Mouse (Mus musculus) forebrain, embryonic 13.5 days (tissue): ENCODE data around the gene Runx2. TPM values are rescaled to one million over a fixed set of nuclear protein-coding genes. Genes with fewer than 3 reads are reported as not detected.
A peak's percentile ranks its signal among the peaks of the same experiment; 100 is the strongest.

Experiments
- ATAC-seq: fragments of 200-750 bp; cut with Nextera tagmentation; 2 replicates; pipeline ENCODE4 v1.8.0; 2017
- H3K27ac ChIP-seq: fragments of 300-500 bp; sonication (generic); 2 replicates; pipeline ENCODE4 v1.5.1; 2015; ENCODE audit warnings: inconsistent platforms, mild to moderate bottlenecking, moderate library complexity
- H3K27me3 ChIP-seq: fragments of 300-500 bp; sonication (generic); 2 replicates; pipeline ENCODE4 v1.6.1; 2015; ENCODE audit warnings: mild to moderate bottlenecking, inconsistent platforms
- H3K36me3 ChIP-seq: fragments of 300-500 bp; sonication (generic); 2 replicates; pipeline ENCODE4 v1.6.1; 2015; ENCODE audit warnings: mild to moderate bottlenecking, inconsistent platforms; ENCODE audit not compliant: poor library complexity, severe bottlenecking
- H3K4me1 ChIP-seq: fragments of 300-500 bp; sonication (generic); 2 replicates; pipeline ENCODE4 v1.6.1; 2015; ENCODE audit warnings: inconsistent platforms
- H3K4me2 ChIP-seq: fragments of 300-500 bp; sonication (generic); 2 replicates; pipeline ENCODE4 v1.6.1; 2015; ENCODE audit warnings: inconsistent platforms, mild to moderate bottlenecking, moderate library complexity
- H3K4me3 ChIP-seq: fragments of 300-500 bp; sonication (generic); 2 replicates; pipeline ENCODE4 v1.5.1; 2015; ENCODE audit warnings: mild to moderate bottlenecking, inconsistent platforms
- H3K9ac ChIP-seq: fragments of 300-500 bp; sonication (generic); 2 replicates; pipeline ENCODE4 v1.6.1; 2015; ENCODE audit warnings: mild to moderate bottlenecking, inconsistent platforms
- H3K9me3 ChIP-seq: fragments of 300-500 bp; sonication (generic); replicated peaks from 2 replicates; pipeline ENCODE4 v1.6.1; 2016; ENCODE audit warnings: inconsistent platforms
- WGBS: fragments of 180-500 bp; shearing (Covaris S2); methylation state at CpG from one replicate; pipeline ENCODE4 v1.1.7; 2015; 5-methylcytosine and 5-hydroxymethylcytosine counted together
- polyA plus RNA-seq: library from polyadenylated mRNA; unstranded; fragments of >200 nt; fragmentation: Nextera tagmentation; extraction: Ambion mirVana; gene quantifications from 2 replicates; pipeline ENCODE4 v1.2.1, GENCODE M21; 2015

Runx2 gene
- polyA plus RNA-seq, 1 experiment from 2014 or later = 0.18 TPM

DNA sequence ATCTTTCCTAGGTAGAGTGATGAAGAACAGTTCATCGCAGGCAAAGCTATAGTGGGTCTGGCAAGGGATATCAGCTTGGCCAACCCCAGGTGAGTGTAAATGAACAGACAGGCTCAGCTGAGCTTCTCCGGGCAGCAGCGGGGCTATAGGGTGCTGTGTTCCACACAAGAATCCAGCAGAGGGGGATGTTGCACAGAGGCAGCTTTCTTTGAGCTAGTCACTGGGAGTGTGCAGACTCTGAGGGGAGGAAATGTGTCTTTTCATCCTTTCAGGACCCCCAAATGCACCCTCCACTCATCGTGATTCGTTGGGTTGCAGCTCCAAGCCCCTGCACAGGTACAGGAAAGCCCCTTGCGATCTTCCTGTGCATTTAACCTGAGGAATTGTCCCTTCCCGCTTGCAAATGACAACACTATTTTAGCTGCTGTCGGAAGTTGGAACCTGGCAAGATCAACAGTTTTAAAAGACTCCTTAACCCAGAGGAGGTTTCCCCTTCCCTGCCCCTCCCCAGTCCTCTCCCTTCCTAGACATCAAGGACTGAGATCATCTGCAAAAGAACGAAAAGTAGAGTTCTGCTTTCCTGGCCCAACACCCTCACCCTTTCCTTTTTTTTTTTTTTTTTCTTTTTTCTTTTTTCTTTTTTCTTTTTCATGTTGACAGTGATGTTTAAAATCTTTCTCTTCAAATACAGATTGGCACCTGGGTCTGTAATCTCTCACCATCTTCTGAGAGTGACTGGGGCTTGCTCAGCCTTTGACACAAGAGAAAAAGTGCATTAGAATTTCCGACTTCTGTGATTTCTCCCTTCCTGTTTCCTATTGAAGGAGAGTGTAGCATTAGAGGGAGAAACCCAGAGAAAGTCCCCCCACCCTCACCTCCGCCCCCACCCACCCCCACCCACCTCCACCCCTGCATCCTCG lies 358.7 kb downstream of the Runx2 start:
- Histone ChIP-seq H3K36me3 (no peaks in the 10 kb centered on the region), H3K27ac (no peak overlapping the region), H3K4me3 (no peak overlapping the region), H3K27me3 (no peaks in the 10 kb centered on the region), H3K9ac (no peak overlapping the region), H3K9me3 (no peaks in the 10 kb centered on the region), H3K4me2 (no peak overlapping the region), H3K4me1 (no peaks in the 10 kb centered on the region)
- ATAC-seq = peak; percentile 81
- 44% methylated on average over 12 of the region's 12 CpGs for WGBS

GRCm38 (mm10) chr17:44449915-44450471 lies 364.6 kb downstream of the Runx2 start:
- Histone ChIP-seq H3K27me3 (no peaks in the 10 kb centered on the region), H3K4me1 (no peaks in the 10 kb centered on the region), H3K36me3 (no peaks in the 10 kb centered on the region), H3K4me2 (no peak overlapping the region), H3K9me3 (no peaks in the 10 kb centered on the region), H3K9ac (no peak overlapping the region), H3K27ac (no peak overlapping the region), H3K4me3 (no peak overlapping the region)
- no peak for ATAC-seq
- WGBS = 87% methylated on average over 9 of the region's 9 CpGs

Other genes with a start within 250 kb of the Runx2 start
- gene Supt3, start 37.6 kb downstream of the Runx2 start, polyA plus RNA-seq = 20.0 and 21.0 TPM in 2 replicates